Mouse (Mus musculus) gonadal fat pad, adult 2 months (tissue): ENCODE results near the gene Pde11a. TPM values are rescaled to one million over a fixed set of nuclear protein-coding genes. Genes with fewer than 3 reads are reported as not detected.

Experiments used
- DNase-seq: peaks from one replicate; pipeline ENCODE4 v3.0.0-alpha.2; 2012; ENCODE audit warnings: low read depth
- polyA plus RNA-seq: library from polyadenylated mRNA; depleted of rRNA; stranded (reverse); fragments of >200 nt; gene quantifications from 2 replicates; pipeline ENCODE4 v1.2.3, GENCODE M21; 2012; rRNA removed

Gene Pde11a
- polyA plus RNA-seq, result 1.0 and 1.3 TPM in 2 replicates

DNA sequence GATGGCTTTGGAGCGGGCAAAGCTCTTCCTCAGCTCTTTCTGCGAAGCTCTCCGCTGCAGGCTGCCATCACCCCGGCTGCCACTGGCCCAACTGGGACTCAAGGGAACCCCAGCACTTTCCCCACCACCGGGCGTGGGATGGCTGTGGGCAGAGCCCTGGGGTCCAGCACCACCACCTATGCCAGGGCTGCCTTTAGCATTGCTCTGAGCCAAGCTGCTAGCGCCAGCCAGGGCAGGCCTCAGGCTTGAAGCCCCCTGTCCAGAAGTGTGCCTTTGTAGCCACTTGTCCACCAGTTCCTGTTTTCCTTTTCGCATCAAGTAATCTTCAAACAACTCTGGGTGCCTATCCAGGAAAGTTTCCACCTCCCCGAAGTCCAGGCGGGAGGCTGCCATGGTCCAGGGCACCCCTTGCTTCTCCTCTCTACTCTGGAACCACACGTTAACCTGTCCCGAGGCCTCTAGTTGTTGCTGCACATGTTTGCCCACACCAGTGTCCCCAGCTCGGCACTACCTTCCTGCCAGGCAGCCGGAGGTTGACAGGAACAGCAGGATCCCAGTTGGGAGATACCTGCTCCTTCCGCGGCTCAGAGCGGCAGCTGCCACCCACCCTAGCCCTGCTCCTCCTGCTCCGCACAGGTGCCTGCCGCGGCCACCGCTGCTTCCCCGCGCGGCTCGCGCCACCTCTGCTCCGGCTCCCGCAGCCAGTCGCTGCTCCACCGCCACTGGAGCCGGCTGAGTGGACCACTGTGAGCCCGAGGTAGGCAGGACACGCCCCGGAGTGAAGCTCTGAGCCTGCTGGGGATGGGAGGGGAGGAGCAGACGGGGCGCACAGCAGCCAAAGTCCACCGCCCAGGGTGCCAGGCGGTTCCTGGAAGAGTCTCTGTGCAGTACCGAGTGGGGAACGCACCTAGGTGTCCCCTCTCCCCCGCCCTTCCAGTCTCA is at the start of gene Pde11a:
TSS of gene Pde11a (minus strand) at position 560 of the 942 bp plus-strand sequence.
- DNase-seq, result no peak

DNA sequence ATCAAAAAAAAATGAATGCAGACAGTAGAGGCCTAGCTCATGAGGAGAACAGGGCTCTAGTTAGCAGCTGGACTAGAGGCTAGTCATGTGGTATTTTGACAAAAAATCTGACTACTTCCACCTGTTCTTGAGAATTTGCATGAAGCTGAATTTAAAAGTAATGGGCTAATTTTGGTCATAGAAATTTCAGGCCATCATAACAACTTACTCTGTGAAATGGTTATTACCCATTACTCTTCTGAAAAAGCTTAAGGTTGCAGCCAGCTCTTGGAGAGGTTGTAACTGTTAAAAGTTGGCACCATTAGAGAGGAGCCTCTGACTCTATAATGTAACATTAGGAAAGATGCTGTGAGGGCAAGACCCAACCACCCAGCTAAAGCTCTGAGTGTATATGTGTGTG is 48.0 kb upstream of the Pde11a start:
- no peak for DNase-seq

DNA sequence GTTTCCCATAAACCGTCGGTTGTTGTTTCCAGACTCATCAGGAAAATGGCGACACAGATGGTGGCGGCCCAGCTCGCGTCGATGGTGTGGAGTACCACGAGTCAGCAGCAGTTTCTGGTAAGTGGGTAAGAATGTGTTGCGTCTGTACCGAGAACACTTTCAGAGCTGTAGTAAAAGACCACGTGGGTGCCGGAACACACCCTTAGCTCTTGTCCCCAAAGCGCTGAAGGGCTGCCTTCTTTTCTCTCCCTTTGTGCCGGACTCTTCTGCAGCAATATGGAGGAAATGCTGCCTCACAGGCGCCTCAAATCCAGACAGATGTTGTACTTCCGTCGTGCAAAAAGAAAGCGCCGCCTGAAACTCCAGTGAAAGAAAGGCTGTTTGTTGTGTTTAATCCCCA is 40.1 kb upstream of the Pde11a start:
- DNase-seq, result no peak

GRCm38 (mm10) chr2:76374544-76375206 is 36.1 kb upstream of the Pde11a start:
- no peak for DNase-seq

GRCm38 (mm10) chr2:76372244-76372643 is 33.7 kb upstream of the Pde11a start:
- DNase-seq, result no peak

DNA sequence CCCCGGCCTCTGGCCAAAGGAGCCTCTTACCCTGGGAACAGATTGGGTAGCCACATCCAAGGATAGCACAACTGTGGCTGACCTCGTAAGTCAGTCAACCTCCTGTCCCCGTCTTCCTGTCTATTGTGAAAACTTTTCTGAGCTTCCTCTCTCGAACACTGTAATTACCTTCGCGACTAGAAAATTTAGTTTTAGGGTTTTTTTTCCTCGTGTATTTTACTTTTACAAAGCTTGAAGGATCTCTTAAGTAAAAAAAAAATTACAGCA is 32.0 kb upstream of the Pde11a start:
- DNase-seq, result no peak

DNA sequence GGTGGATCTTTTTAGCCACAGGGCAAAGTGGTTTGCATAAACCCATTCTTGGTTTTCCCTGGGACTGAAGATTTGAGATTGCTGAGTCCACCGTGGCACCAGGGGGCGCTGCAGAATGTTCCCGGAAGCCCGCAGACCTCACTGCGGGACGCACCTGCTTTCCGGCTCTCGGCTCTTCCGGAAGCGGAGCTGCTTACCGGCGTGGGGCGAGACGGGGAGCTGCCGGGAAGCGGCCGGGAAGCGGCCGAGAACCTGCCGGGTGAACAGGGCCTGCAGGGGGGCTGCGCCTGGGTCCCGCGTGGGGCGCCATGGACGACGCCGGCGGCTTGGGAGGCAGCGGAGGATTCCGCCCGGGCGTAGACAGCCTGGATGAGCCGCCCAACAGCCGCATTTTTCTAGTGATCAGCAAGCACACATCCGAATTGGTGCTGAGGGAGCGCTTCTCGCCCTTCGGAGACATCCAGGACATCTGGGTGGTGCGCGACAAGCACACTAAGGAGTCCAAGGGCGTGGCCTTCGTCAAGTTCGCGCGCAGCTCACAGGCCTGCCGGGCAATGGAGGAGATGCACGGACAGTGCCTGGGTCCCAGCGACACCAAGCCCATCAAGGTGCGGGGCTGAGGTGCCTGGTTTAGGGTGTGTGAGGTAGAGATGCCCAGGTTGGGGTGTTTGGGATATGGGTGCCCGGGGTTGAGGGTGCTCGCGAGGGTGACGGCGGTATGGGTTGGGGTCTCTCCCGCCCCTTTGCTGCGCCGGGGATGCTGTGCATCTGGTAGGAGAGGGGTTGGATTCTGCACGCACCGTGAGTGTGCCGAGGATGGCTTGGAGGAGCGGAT is 31.5 kb upstream of the Pde11a start, which contains the start of gene Rbm45:
TSS of gene Rbm45 (plus strand) at position 164 of the 835 bp plus-strand sequence.
- peak; percentile 51 for DNase-seq

GRCm38 (mm10) chr2:76368861-76369660 is 30.5 kb upstream of the Pde11a start:
- DNase-seq, result no peak

DNA sequence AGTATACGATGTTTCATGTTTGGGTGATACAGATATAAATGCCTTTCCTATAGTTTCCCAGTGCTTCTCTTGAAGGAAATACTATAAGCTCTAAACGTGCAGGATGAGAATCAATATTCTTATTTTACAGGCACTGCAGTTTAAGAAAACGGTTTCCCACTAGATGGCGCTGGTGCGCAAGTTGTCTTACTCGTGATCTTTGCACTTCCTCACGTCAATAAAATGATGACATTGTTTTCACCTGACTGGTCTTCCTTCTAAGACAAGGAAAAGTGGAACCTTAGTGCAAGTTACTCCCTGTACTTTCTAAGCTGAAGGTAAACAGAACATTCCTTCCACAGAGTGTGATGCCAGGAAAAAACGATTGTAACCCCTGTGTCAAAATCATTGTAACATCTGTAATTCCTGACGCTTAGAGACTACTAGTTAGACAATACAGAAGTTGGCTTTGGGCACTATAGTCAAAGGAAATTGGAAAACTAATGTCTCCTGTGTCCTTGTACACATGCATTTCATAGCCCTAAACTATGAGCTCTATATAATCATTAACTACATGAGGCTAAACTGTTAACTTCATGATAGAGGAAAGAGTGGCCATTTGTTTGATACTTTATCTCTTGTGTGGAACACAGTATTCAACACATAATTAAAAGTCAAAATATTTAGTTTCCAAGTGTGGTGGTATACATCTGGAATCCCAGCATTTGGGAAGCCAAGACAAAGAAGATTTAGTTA is 28.8 kb upstream of the Pde11a start:
- no peak for DNase-seq

DNA sequence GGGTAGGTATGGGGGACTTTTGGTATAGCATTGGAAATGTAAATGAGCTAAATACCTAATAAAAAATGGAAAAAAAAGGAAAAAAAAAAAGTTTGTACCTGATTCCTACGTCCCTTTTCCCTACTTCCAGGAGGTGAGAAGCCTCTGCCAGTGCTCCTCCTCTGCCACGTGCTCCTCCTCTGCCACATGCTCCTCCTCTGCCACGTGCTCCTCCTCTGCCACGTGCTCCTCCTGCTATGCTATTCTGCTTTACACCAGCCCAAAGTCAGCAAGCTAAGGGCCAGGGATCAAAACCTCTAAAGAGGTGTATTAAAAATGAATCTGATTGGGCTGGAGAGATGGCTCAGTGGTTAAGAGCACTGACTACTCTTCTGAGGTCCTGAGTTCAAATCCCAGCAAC is 27.2 kb upstream of the Pde11a start:
- DNase-seq, result no peak

GRCm38 (mm10) chr2:76362111-76362510 is 23.5 kb upstream of the Pde11a start:
- no peak for DNase-seq

GRCm38 (mm10) chr2:76360226-76360625 is 21.7 kb upstream of the Pde11a start, which contains the start of gene Cyct:
TSS of gene Cyct (minus strand) at chr2:76360450.
- DNase-seq, result no peak

- DNase-seq, result no peak
These were observed 9.3 kb upstream of the Pde11a start for GRCm38 (mm10) chr2:76347839-76348238.

DNA sequence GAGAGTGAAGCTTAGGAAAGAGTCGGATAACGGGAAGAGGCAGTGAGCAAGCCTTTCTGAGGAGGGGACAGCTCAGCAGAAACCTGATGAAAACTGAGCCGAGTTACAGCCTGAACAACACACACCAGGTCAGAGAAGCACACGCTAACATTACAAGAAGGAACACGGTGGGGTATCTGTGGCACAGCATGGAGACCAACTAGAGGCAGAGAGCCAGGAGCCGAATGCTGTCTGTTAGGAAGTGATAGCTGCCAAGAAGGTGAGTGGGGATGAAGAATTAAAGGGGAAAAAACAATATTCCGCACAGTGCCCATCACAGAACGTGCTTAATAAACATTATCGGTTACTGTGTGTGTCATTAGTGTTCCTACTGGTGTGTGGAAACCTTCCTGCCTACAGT is 3.6 kb upstream of the Pde11a start:
- DNase-seq, result no peak

GRCm38 (mm10) chr2:76334596-76334995 is 4.0 kb downstream of the Pde11a start:
- no peak for DNase-seq

DNA sequence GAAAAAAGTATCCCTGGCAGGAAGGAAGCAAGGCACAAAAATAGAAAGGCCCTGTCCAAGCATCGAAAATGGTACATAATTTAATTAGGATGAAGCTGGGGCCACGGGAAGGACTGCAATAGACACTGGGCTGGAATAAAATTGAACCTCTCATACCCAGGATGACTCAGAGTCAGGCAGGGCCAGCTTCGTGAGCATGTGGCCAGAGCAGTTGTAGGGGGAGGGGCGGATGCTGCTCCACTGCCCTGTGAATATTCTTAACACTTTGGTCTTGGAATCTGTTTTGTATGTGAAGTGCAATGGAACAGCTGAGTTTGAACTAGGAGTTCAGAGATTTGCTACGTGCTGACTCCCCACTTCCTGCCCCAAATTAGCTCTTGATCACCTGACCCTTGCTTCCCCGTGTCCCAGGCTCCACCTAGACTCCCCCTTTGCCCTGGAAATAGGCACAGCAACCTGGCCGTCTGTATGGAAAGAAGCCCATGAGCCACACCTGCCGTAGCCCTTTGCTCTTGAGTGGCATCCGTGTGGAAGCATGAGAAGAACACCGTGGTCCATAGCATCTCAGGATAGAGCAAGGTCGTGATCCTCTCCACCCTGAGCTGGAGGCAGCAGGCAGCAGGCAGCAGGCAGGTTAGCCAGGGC is 6.3 kb downstream of the Pde11a start:
- no peak for DNase-seq

DNA sequence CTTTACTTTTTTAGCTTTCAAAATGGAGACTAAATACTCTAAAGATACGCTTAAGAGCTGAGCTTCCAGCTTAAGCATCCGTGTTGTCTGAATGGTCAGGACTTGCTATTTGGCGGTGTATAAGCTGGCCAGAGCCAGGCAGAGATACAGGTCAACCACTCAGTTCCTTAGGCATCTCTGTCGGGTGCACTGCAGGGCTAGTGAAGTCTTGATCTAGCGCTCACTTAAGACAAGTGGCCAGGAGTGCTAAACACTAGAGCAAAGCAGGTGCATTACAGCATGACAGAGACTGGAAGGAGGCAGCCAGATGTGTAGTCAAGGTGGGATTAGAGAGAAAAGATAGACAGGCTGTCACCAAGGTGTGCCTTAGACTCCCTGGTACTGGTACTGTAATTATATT is 8.5 kb downstream of the Pde11a start:
- no peak for DNase-seq

DNA sequence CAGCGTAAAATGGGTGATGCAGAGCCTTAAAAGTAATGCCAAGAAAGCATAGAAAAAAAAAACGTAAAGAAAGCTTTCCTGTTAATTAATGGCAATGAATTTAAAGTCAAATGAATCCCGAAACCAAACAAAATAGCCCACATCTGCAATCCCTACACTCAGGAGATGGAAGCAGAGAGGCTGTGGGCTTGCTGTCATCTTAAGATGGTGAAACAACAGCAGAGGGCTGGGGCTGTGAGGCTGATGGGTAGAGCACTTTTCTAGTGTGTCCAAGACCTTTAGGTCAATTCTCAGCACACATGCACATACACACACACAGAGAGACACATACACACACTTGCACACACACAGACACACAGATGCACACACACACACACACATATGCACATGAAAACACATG is 12.4 kb downstream of the Pde11a start:
- no peak for DNase-seq

DNA sequence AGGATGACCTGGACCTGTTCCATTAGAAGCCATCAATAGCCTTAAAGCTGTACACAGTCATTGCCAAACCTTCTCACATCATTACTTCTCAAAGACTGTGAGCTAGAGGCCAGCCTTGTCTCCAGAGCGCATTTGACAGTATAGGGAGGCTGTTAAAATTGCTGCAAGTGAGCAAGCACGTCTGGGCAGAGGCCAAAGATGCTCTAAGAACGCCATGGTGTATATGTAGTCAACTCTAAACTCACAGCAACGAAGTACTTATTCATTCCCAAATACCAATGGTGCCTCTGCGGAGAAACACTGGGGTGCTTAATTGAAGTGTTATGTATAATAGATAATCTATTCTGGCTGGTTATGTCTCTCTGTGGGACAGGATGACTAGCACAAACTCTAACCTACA is 14.1 kb downstream of the Pde11a start:
- no peak for DNase-seq

DNA sequence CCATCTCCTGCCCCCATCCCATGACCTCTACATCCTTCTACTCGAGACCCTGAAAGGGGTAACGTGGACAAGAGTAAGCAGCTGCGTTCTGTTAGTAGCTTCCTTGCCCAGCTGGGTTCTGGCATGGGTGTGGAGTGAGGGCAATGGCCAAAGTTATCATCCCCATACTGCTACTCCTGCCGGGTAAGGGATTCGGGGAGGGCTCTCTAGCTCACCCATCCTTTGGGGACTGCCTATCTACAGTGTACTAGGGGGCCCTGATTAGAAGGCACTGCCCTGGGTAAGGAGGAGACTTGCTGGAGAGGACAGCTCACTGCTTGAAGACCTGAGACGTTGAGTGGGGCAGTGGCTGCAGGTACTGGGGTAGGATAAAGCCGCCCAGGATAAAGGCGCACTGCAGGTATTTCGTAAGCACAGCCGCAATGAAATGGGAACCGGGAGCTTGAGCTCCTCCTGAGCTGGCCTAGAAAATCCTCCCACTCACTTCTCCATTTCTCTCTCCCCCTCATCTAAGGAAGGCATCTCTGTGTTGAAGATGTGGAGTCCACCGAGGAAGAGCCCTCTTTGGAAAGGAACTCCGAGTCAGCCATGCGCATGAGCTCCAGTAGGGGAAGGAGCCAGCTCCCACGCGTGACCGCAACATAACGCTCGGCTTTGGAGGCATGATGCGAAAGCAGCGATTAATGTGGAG is 15.2 kb downstream of the Pde11a start:
- no peak for DNase-seq
